Mouse (Mus musculus): Measurements from ENCODE around the gene Rflna.

The Rflna gene

DNA sequence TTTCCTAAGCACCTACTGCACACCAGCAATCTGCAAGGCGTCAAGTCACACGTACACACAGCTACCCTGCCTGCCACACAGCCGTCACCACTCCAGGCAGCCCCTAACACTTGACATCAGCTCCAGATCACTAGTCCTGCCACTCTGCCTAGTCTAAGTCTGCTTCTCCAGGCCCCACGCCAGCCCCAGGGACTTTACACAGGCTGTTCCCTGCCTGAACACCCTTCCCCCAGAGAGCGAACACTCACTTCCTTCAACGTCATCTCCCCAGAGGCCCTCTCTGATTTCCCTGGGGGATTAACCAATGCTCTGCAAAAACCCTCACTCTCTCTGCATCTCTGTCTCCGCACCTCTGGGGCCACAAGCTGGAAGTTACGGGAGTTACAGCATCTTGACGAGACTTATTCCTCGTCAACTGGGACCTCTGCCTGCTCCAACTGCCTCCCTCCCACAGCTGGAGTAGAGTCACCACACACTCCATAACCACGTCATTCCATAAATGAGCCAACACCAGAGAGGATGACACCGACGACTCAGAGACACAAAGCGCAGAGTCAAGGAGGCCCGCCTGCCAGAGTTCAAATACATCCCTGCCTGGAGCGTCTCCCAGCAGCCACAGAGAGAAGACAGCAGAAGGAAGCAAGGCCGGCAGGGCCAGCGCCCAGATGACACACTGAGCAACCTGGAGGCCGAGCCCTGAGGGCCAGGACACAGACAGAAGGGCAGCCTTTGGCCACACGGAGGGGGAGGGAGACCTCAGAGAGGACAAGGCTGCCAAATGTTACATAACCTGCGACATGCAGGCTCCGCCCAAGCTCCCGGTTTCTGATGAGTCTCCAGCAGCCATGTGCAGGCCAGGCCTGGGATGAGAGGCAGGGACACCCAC lies 49.8 kb downstream of the Rflna start:
- no peak for DNase-seq (ENCODE audit: low spot score)

DNA sequence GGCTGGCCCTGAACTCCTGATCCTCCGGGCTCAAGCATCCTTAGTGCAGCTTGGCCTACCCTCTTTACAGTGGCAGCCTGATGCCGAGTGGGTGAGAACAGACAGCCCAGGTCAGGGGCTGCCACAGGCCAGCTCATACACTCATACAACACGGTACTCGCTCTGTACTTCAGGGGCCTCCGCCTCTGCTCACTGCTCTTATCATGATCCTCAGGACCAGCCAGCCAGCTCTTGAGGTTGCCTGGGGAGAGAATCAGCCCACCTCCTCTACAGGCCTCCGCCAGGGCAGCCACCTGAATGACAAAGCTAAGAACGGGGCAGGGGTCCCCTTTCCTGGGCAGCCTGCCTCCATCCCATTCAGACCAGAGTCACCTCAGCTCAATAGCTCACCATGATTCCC lies 50.6 kb downstream of the Rflna start:
- DNase-seq (ENCODE audit: low spot score), result no peak

DNA sequence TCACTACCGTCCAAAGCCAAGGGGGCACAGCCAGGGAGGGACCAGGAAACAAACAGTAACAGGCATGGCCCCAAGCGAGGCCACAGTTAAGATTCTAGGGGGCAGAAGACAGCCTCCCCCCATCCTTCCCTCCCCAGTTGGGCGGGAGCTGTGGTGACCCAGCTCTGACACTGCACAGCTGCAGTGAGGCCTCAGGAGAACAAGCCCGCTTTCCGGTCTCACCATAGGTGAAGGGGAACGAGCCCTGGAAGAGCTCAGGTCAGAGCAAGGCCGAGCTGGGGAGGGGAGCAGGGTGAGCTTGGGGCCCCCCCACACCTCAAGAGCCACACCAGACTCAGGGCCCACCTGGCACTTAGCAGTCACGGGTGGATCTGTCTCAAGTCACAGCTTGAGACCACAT lies 52.9 kb downstream of the Rflna start:
- no peak for DNase-seq (ENCODE audit: low spot score)

DNA sequence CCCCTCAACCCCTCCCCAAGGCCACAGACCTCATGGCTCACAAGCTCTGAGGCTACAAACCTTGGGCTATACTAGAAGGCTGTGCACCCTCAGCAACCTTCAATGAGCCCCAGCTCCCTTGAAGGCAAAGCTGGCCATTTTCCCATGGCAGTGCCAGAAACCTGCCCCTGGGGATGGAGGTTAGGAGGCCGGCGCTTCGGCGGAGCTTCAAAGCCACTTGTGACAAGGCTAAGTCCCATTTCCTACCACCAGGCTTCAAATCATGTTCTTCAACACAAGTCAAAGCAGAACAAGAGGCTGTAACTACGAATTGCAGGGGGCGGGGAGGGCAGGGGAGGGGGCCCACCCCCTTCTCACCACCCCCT lies 53.3 kb downstream of the Rflna start:
- peak; percentile 68 for DNase-seq (ENCODE audit: low spot score)

DNA sequence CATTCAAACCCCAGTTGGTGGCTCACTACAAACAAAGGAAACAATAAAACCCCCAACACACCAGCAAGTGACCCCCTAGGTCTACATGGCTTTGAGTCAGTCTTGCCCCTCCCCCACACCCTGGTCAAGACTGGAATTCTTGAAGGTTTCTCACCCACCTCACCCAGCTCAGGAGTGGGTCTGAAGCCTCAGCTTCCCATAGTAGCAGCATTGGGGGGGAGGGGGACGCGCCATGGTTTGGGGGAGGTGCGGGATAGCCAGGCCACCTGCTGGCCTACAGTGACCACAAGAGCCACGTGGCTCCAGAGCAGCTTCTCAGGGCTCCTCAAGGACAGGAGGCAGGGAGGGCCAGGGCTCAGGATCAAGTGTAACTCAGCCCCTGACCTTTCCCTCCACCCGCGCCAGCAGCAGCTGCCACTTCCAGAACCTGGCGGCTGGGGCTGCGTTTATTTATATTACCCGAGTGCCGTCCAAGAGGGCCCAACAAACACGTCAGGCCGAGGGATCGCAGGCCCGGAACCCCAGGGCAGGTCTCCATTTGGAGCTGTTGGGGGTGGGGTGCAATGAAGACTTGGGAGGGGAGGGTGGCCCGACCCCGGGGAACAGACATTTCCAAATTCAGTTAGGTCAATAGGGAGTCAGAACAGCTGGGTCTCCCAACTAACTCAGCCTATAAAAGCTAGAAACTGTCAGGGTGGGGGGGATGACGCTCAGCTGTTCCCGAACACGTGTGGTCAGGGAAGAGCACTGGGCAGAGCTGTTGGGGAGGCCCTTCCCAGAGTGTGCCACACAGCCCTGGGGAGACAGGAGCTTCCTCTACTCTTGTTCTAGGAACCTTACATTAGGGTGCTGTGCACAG lies 53.9 kb downstream of the Rflna start:
- peak; percentile 78 for DNase-seq (ENCODE audit: low spot score)

DNA sequence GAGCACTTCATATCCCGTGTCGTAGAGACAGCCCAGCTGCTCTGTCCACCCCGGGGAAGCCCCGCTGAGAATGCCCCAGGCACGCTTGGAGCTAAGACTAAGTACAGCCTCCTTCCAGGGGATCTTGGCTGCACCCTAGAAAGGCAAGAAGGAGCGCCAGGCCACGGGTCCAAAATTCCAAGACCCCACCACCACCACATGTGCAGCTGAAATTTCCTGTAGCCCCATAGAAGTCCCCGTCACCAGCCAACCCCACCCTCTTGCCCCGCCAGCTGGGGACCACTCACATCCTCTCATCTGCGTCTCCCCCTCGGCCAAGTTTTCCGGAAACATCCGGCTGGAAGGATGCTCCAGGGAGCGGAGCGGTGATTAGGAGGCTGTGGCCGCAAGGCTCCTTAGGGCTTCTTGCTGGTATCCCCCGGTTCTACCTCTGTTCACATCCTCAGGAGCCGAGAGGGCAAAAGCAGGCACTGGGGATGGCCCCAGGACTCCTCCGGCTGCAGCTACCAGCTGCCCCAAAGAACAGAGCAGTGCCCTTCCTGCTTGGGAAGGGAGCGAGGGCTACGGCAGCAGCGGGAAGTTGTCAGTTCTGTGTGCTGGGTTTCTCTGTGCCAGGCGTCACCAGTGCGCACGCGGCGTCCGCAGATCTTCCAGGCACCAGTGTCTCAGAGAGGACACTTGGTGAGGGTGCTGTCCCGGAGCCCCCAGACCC lies 54.7 kb downstream of the Rflna start:
- peak; percentile 55 for DNase-seq (ENCODE audit: low spot score)

DNA sequence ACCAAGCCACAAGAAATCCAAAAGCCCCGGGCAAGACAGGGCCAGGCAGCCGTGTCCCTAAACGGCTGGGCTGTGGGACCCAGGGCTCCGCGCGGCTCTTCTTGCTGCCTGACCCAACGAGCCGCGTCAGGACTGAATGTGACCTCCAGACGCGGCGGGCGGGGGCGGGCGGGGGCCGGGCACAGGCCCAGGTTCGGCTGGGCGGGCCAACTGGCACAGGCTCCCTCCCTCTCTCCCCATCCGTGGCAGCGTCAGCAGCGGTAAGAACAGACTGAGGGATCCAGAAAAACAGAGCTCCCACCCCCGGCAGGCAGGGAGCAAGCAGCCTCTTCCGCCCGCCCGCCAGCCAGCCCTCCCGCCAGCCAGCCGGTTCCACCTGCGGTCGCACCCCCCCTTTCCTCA lies 55.2 kb downstream of the Rflna start:
- peak; percentile 45 for DNase-seq (ENCODE audit: low spot score)
